Mouse (Mus musculus): ENCODE data around the gene 4932414N04Rik. TPM values are rescaled to one million over a fixed set of nuclear protein-coding genes. Genes with fewer than 3 reads are reported as not detected.

4932414N04Rik gene
- polyA plus RNA-seq, 1 experiment from 2014 or later, result not detected

- Histone ChIP-seq H3K4me3 (ENCODE audit: low read depth, low read length) (no peak overlapping the region), H3K4me1 (replicated peaks; ENCODE audit: control insufficient read depth, insufficient read depth, low read length) (no peaks in the 10 kb centered on the region), H3K9ac (ENCODE audit: low read depth, low read length) (no peak overlapping the region), H3K27me3 (replicated peaks; ENCODE audit: control insufficient read depth, insufficient read depth, low read length) (no peaks in the 10 kb centered on the region), H3K4me2 (no peak overlapping the region), H3K36me3 (ENCODE audit: control insufficient read depth, insufficient read depth, low read length) (no peaks in the 10 kb centered on the region), H3K27ac (ENCODE audit: low read depth, low read length) (no peak overlapping the region), H3K9me3 (ENCODE audit: control insufficient read depth, low read length) (no peaks in the 10 kb centered on the region)
- DNase-seq (ENCODE audit: low spot score) (no peak), ATAC-seq (replicated peaks; ENCODE audit: low FRiP score) (no peak)
- WGBS, result 64% methylated on average over 10 of the region's 10 CpGs
Observed at GRCm38 (mm10) chr2:68796011-68796775, 139.9 kb downstream of the 4932414N04Rik start.

GRCm38 (mm10) chr2:68797106-68797505, 140.8 kb downstream of the 4932414N04Rik start:
- no peak overlapping the region for H3K4me2 ChIP-seq
- H3K9me3 ChIP-seq (ENCODE audit: control insufficient read depth, low read length), result no peaks in the 10 kb centered on the region
- ATAC-seq (replicated peaks; ENCODE audit: low FRiP score), result no peak
- no peak for DNase-seq (ENCODE audit: low spot score)
- no peaks in the 10 kb centered on the region for H3K27me3 ChIP-seq (replicated peaks; ENCODE audit: control insufficient read depth, insufficient read depth, low read length)
- no peaks in the 10 kb centered on the region for H3K4me1 ChIP-seq (replicated peaks; ENCODE audit: control insufficient read depth, insufficient read depth, low read length)
- no peak overlapping the region for H3K27ac ChIP-seq (ENCODE audit: low read depth, low read length)
- H3K4me3 ChIP-seq (ENCODE audit: low read depth, low read length), result no peak overlapping the region
- WGBS, result 82% methylated on average over 4 of the region's 4 CpGs
- H3K9ac ChIP-seq (ENCODE audit: low read depth, low read length), result no peak overlapping the region
- no peaks in the 10 kb centered on the region for H3K36me3 ChIP-seq (ENCODE audit: control insufficient read depth, insufficient read depth, low read length)

Other genes with a start within 250 kb of the 4932414N04Rik start
- 7.8 and 9.9 TPM in 2 replicates for gene Stk39, start 184.2 kb upstream of the 4932414N04Rik start, polyA plus RNA-seq (2014; fragmentation: Nextera tagmentation; extraction: Ambion mirVana)
- not detected in 2 replicates for gene 4933409G03Rik, start 74.1 kb upstream of the 4932414N04Rik start, polyA plus RNA-seq (2014; fragmentation: Nextera tagmentation; extraction: Ambion mirVana)
- 14.9 and 17.6 TPM in 2 replicates for gene Cers6, start 205.0 kb downstream of the 4932414N04Rik start, polyA plus RNA-seq (2014; fragmentation: Nextera tagmentation; extraction: Ambion mirVana)